Mouse (Mus musculus) brain, embryonic 14.5 days (tissue): ENCODE data around the gene Gpr142.

Source experiments
- CTCF ChIP-seq: fragments of 200-500 bp; IDR thresholded peaks from 2 replicates; pipeline ENCODE4 v1.5.1; 2012; ENCODE audit warnings: inconsistent platforms, mild to moderate bottlenecking, moderate library complexity, borderline replicate concordance; ENCODE audit not compliant: insufficient read depth, insufficient read length; ENCODE audit errors: extremely low read depth
- POLR2A ChIP-seq: fragments of 200-500 bp; IDR thresholded peaks from 2 replicates; pipeline ENCODE4 v1.6.1; 2012; ENCODE audit warnings: mild to moderate bottlenecking, inconsistent platforms, borderline replicate concordance; ENCODE audit not compliant: poor library complexity, insufficient read depth, insufficient read length, severe bottlenecking; ENCODE audit errors: extremely low read depth

DNA sequence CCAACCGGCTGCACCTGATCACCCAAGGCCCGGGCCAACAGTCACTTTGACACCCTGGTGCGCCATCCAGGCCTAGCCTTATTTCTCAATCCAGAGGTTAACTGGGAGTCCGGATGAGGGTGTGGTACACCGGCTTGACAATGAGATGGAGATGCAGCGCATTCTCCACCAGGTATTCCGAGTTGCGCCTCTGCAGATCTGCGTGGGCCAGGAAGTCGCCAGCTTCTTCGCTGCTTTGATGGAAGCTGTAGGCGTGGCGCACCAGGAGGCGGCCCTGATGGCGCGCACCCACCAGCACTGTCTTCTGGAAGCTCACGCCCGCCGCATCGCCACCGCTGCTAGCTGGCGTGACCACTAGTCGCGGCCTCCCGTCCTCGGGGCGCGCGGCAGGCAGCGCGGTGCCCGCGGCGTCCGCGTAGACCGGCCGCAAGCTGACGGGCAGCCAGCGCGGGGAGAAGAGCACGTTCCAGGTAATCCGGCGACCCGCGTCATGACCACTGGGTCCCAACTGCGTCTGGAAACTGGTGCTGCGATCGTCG, 7.3 kb upstream of the Gpr142 start:
- no peak for TF ChIP-seq CTCF
- no peak for TF ChIP-seq POLR2A
